Mouse (Mus musculus) hindlimb bud, embryonic 11.5 days (tissue): ENCODE results near the gene Mthfd1l.
"Not testable (repeated sequence)": the region's sequence is repeated elsewhere in the genome, so short reads cannot be mapped to it uniquely, and the experiment has no call there.

Experiments used
- DNase-seq: peaks from one replicate; pipeline ENCODE4 v3.0.0-alpha.2; 2012; ENCODE audit warnings: low read depth, low spot score; ENCODE audit errors: extremely low spot score

The Mthfd1l gene

DNA sequence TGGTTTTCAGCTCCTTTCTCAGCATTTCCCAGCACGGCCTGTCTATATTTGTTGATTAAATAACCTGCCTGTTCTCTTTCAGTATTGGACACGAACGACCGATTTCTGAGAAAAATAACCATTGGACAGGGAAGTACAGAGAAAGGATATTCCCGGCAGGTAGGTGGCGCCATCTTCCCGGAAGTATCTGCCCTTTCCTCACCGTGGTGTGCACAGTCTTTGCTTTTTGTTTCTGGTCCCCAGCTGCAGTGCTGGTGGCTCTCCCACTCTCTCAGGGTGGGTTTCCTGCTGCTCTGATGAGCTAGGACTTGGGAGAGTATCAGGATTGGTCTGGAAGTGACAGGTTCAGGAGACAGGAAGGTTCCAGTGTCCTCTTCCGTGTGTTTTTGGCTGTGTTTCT, 68.8 kb downstream of the Mthfd1l start:
- no peak for DNase-seq

DNA sequence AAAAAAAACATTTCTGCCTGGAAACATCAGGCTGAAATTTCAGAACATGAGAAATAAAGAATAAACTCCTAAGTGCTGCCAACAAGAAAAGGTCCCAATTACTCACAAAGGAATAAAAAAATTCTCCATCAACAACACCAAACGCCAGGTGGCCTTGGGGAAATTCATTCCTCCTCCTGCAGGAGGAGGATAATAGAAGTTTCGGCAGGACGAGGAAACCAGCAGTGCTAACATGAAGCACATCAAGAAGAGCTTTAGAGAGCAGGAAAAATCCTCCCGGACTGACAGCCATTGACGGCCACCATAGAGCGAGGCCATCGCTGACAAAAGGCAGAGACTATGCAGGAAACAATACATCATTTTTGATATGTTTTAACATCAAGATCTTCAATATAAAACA, 71.5 kb downstream of the Mthfd1l start:
- no peak for DNase-seq

DNA sequence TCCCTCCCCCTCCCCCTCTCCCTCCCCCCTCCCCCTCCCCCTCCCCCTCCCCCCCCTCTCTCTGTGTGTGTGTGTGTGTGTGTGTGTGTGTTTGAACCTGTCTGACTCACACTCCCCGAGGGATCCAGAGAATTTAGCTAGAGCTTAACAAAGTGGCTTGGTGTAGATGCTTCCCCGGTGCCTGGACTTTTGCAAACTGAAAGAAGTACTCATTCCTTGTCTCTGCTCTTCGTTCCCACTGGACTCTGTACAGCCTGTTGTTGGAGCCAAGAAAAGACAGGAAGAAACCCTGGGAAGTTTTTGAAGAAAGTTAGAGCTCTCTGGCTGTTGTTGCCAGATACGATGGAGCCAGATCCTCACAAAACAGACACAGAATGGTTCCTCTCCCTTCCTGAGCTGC, 73.6 kb downstream of the Mthfd1l start:
- DNase-seq = no peak

DNA sequence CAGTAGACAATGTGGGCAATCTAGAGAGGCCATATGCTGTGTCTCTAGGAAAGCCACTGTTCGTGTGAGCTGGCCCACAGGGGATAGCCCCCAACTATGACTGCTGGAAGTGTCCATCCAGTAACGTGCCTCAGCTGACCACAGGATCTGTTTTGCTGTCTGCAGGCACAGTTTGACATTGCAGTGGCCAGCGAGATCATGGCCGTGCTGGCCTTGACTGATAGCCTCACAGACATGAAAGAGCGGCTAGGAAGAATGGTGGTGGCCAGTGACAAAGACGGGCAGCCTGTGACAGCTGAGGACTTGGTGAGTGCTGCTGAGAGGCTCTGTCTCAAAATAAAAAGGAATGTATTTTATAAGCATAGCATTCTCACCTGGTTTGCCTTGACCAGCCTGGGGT, 74.7 kb downstream of the Mthfd1l start:
- no peak for DNase-seq

DNA sequence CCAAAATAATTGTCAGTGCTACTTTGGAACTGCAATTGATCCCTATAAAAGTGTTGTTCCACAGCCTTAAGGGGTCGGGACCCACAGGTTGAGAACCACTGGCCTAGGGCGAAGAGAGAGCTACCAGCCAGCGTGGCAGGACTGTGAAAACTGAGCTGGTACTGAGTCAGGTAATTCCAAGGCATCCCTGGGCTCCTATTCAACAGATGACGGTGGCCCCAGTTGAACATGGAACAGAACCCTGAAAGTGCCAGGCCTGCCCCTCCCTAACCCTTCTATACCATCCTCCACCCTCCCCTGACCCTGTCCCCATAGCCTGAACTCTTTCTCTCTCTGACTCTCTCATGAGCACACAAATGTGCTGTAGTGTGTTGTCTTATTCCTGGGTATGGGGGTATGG, 77.3 kb downstream of the Mthfd1l start:
- no peak for DNase-seq

DNA sequence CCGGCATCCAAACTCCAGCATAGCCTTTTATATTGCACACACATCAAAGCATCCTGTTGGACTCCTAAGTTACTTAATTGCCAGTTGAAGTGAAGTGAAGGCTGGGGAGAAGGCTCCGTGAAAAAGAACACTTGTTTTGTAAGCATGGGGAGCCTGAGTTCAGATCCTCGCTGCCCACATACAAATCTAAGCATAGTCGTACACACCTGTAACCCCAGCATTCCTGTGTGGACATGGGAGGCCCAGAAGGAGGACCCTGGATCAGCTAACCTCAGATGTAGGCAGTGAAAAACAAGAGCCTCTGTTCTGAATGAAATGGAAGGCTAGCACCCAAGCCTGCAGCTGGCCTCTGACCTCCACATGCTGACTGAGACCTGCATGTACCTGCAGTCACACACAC, 79.8 kb downstream of the Mthfd1l start:
- DNase-seq = no peak

DNA sequence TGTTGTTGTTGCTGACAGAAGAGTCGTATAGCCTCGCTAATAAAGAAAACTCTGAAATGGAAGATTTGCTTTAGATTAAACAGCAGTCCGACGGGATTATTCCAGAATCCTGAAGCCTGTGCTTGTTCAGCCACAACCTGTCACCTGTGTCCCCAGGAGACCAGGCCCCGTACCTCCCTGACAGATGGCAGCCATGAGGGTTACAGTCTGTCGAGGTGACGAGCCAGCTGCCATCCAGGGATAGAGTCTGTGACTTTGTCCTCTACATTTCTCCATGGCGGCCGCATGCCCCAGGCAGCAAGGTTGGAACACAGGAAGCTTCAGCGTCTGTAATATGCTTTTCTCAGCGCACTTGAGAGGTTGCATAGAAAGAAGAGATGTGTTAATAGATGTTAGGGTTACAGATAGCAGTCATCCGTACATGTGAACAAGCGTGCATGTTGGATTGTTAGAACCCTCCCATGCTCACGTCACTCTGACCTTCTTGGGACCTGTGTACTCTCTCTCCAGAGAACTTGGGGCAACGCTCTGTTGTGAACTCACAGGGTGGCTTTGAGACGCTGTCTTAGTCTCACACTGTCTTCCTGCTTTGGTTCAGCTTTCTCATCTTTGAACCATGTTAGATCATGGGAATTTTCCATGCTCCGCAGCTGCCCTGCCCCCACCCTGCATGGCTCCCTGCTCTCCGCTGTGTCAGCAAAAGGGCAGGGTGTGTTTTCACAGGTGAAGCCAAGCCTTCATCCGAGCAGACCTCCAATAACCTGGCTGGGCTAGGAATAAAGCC, 80.6 kb downstream of the Mthfd1l start:
- no peak for DNase-seq

DNA sequence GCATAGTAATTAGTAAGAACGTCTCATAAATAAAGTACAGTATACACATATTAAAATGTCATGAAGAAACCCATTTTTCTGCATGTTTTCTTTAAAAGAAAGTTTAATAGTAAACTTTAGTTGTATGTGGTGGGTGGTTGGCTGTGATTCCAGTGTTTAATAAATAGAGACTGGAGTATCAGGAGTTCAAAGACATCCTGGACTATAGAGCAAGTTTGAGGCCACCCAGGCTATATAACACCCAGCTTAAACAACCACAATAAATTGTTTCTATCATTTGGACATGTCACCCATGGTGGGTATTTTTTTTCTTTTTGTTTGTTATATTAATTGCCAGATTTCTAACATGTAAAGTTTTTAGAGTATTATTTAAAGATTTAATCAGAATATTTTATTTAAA, 81.7 kb downstream of the Mthfd1l start:
- no peak for DNase-seq

DNA sequence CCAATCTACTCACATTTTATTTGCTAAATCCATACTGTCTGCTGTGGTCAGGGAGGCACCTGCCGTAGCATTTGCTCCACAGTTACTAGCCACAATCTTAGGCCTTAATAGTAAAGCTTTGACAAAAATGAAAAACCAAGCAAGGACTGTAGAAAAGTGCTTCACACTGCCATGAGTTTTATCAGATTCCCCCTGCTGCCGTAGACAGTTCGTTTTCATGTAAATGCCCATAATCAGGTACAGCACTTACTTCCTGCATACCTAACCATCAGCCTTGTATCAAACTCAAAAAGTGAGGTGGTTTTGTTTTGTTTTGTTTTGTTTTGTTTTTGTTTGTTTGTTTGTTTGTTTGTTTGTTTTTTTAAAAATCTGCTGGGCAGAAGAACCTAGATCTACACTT, 84.5 kb downstream of the Mthfd1l start:
- DNase-seq = no peak

DNA sequence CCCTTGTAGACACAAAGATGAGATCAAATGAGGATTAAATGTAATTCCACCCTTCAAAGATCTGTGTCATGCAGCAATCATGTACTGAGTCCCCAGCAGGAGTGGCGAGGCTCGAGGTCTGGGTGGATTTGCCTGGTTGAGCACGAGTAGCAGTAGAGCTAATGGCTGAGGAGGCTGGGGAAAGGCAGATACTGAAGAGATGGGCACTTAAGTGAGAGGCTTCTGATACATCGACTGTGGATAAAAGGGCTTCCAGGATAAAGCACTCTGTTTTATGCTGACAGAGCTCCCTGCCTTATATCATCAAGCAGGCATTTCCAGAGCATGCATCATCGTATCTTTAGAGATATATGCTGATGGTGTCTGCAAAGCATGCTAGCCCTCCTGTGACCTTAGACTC, 84.9 kb downstream of the Mthfd1l start:
- no peak for DNase-seq

DNA sequence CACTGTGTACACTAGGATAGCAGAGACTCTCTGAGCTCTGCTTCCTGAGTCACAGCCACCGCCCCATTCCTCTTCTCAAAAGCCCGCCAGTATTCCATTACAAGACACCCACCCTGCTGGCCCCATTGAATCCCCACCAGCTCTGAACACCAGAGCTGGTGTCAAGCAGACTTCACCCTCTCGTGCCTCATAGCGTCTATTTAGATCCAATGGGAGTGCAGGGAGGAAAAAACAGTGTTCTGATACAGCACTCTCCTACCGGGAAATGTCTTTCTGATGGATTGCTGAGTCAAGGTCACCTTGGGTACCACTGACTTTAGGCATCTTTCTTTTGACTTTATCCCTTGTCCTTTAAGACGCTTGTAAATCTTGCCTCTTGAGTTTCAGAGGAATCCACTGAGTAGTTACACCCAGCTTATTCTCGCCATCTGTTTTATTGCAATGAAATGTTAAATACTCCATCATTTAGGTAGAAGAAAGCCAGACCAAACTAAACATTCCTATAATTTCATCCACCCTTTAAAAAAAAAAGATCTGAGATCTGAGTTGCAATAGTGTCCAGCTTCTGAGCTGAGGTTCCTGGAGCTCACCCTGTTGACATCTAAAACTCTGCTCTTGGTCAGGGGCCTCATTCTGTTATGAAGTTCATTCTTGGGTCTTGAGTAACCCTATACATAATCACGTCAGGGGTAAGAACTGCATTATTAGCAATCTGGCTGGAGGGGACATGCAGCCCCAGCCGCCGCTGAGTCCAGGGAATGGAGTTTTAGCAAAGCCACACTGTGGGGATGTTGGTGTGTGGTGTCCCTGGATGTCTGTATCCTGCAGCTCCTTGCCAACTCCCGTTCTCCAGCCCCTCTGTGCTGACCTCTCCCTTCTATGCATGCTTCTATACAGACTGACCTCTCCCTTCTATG, 88.4 kb downstream of the Mthfd1l start:
- no peak for DNase-seq

DNA sequence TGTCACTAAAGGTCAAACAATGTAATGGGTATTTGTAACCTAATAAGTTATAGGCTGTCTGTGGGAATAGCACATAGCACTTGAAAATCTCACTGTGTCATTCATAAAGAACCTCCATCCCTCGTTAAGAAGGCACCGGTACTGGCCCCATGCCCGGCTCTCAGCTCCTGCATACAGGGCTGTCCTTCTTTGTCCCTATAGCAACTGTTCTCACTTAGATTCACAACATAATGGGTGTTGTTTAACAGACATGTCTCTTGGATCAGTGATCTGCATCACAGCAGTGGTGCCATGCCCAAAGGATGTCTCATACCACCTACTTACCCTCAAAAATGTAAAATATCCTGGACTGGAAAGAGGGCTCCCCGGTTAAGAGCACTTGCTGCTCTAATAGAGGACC, 90.6 kb downstream of the Mthfd1l start:
- DNase-seq = no peak

DNA sequence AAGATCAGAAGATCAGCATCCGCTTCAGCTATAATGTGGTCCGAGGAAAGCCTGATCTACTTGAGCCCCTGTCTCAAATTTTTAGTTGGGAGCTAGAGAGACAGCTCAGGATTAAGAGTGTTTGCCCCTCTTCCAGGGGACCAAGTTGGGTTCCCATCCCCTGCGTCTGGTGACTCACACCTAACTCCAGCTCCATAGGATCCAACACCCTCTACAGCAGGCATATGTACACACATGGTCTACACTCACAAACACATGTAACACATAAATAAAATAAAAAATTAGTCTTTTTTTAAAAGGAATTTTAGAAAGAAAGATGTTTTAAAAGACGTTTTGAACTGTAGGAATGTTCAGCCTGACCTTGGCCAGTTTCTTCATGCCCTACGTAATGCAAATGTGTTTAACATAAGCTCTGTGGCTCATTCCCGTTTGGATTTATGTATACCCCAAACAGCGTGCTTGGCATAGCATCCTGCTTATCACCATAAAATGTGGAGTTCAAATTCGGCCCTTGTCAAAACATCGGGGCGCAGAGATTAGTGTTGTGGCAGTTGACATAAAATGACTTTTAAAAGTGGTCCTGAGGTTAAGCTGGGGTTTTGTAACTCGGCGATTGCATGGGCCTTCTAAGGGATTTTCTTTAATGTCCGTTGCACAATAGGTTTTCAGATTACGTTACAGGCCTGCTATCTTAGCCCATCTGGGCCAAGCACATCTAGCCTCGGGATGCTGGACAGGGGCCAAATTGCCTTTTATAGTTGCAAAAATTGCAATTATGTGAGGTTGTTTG, 92.6 kb downstream of the Mthfd1l start:
- no peak for DNase-seq

DNA sequence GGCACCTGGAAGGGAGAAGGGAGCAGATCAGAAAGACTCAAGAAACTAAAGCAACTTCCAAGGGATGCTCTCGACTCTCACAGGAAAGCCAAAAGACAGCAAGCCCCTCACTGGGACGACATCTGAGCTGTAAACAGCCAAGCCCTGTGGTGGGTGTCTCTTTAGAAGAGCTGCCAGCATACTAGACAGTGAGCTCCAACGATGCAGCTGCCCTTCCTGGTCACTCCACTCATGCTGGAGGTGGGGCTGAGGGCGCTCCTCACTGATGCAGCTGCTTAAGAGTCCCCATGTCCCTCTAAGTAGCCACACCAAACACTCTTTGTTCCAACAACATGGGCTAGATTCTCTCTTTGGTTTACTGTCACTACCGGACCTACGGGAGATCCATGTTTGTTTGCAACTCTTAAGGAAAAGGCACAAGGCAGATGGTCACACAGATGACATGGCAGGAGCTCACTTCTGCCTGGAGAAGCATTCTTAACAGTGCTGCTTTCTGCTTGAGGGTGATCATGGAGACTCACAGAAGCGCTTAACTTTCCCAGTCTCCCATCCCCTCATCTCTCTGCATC, 96.4 kb downstream of the Mthfd1l start:
- no peak for DNase-seq

DNA sequence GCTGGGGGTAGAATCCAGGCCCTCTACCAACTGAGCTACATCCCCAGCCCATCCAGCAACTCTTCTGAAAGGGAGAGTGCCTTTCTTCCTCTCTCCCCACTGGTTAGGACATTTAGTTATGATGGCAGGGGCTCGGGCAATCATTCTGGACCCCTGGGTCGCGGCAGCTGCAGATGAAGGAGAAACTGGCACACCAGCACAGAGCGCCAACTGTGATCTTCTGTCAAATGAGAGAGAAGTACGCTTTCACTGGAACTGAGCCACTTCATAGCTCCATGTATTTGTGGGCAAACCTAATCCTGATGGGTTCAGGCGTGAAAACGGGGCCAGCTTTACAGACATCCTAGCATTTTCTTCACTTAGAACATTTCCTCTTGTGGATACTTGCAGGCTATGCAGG, 97.1 kb downstream of the Mthfd1l start:
- DNase-seq = no peak

DNA sequence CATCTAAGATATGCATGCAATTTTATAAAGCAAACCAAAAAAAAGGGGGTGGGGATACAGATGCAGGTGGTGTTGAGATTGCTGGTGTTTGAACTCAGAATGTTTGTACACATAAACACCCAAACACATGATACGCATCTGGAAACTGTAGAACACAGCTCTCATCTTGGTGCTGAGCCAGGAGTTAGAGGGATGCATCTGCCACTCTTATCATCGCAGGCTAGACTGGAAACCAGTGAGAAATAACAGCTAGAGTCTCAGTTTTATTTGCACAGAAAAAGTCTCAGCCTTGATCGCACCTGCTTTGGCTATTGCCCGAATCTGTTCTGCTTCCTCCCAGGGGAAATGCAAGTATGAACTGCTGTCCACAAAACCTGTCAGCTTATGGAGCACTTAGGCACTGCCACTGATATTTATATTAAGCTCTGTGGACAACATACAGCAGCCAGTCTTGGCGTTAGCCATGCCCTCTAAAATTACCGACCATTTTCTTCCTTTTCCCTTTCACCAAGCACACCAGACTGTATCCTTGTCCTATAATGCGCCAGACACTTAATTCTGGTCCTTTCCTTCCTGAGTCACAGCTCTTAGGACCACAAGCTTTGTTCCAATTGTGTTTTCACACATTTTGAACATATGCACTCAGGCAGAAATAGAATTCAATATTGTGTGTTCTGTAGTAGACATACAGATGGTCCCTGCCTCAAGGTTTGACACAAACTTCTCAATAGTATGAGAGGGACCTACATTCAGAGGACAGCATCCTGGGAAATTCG, 98.3 kb downstream of the Mthfd1l start:
- no peak for DNase-seq

DNA sequence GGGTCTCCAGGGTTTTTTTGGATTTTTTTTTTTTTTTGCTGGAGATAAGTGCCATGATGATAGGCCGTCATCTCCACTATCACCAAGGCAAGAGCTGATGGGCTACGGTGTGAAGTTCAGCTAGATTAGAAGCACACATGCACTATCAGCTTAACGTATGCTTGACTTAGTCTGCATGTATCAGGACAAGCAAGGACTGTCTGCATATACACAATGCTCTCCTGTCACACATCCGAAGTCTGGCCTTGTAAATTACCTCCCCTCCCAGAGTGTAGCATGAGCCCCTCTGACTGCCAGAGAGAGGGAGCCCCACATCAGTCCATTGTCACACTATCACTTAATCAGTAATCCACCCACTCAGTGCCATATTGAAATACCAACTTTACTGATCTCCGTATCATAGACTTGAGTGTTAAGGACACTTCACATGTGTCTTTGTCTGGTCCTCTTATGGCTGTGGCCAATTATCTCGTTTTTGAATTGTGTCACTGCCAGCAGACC, 99.0 kb downstream of the Mthfd1l start:
- no peak for DNase-seq

DNA sequence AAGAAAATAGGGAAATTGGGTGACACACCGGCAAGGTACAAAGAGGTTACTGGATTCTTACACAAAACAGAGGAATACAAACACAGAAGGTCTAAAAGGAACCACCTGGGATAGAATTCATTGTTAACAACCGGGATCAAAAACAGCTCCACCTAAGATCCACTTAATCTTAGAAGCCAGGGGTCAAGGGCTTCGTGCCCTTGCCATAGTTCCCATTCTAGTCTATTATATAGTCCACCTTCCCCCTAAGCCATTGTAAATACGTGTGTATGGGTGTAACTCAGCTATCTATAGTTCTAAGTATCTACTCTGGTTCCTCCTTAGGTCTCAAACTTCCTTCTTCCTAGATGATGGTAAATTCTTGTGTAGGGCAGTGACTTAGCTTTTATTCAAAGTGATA, 99.6 kb downstream of the Mthfd1l start:
- DNase-seq = not testable (repeated sequence)

DNA sequence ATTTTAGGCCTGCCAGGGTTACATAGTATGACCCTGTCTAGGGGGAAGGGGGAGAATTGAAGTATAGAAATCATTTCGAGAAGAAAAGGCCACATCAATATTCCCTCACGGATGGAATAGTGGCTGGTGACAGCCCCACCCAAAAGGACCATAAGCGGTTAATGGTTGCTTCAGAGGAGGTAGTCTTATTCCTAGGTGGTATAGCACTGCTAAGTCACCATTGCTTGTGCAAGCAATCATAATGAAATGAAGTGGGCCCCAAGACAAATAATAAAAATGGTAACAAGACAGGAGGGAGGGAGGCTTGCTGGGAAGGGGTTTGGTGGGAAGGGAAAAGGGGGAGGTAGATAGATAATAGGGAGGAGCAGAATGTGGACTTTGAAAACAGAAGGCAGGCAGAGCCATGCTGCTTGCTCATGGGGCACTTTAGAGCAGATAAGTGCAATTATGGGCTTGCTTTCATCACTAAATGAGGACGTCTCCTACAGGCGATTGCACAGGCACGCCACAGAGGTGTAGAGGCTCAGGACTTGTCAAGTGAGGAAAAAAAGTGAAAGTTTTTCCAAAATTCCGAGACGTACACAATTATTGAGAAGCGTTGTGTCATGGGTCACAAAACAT, 105.4 kb downstream of the Mthfd1l start:
- no peak for DNase-seq
